Mouse (Mus musculus) kidney, adult 2 months (tissue): Measurements from ENCODE around the gene S100a14.

Experiments used
- CTCF ChIP-seq: fragments of 200-500 bp; conservative IDR thresholded peaks from 2 replicates; pipeline ENCODE4 v1.5.1; 2011; ENCODE audit warnings: low read depth, mild to moderate bottlenecking, control low read depth, low read length, moderate library complexity, mixed read lengths; ENCODE audit not compliant: insufficient read depth, insufficient read length
- POLR2A ChIP-seq: fragments of 200-500 bp; IDR thresholded peaks from one replicate; pipeline ENCODE4 v1.6.1; 2011; ENCODE audit warnings: low read depth, low read length, control low read depth

DNA sequence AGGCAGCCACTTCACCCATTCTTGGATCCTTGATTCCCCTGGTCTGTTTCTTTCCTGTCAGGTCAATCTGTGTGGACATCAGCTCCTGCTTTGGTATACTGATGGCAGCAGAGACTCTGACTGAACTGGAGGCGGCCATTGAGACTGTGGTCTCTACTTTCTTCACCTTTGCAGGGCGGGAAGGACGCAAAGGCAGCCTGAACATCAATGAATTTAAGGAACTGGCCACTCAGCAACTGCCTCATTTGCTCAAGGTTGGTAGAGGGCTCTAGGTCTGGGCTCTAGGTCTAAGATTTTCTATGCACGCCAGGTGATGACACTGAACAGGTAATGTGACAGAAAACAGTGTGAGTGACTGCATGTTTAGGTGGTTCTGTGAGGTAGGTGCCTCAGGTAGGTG lies 10.9 kb upstream of the S100a14 start:
- TF ChIP-seq CTCF = no peak
- no peak for TF ChIP-seq POLR2A
